ENCODE assay signal across 22 mouse cellular contexts in genomic region chr10:9095163-9095562, GRCm38 (mm10).
"Had no signal": no experiment of that assay in that cellular context is flagged by ENCODE, and none has a peak within 500 bp of the region (broad histone marks: within the 10 kb centered on the region; RNA-seq: fewer than 3 reads in every experiment).

No protein-coding gene starts in this region.

- H3K9ac ChIP-seq: limb, embryonic 13.5 days; liver, embryonic 12.5 days; liver, embryonic 15.5 days; neural tube, embryonic 12.5 days; neural tube, embryonic 15.5 days had no signal

- H3K36me3 ChIP-seq: limb, embryonic 10.5 days; limb, embryonic 13.5 days; liver, embryonic 12.5 days; liver, embryonic 15.5 days; neural tube, embryonic 12.5 days; neural tube, embryonic 15.5 days had no signal

- ATAC-seq: liver, embryonic 12.5 days had no signal

- H3K4me3 ChIP-seq: layer of hippocampus, adult 2 months; limb, embryonic 10.5 days; limb, embryonic 13.5 days; liver, embryonic 12.5 days; liver, embryonic 15.5 days; neural tube, embryonic 12.5 days; neural tube, embryonic 15.5 days had no signal

- H3K4me1 ChIP-seq: limb, embryonic 10.5 days; liver, embryonic 12.5 days; liver, embryonic 15.5 days; neural tube, embryonic 12.5 days; neural tube, embryonic 15.5 days had no signal

- H3K4me2 ChIP-seq: limb, embryonic 13.5 days; liver, embryonic 12.5 days; liver, embryonic 15.5 days; neural tube, embryonic 12.5 days; neural tube, embryonic 15.5 days had no signal

- H3K9me3 ChIP-seq: limb, embryonic 10.5 days; limb, embryonic 13.5 days; liver, embryonic 12.5 days; liver, embryonic 15.5 days; neural tube, embryonic 12.5 days; neural tube, embryonic 15.5 days had no signal

- H3K27ac ChIP-seq: layer of hippocampus, adult 2 months; limb, embryonic 10.5 days; limb, embryonic 13.5 days; liver, embryonic 12.5 days; liver, embryonic 15.5 days; neural tube, embryonic 12.5 days; neural tube, embryonic 15.5 days; stomach, postnatal 0 days had no signal

- DNase-seq: kidney, adult 11 months; kidney, postnatal 25 days; layer of hippocampus, adult 9-11 months; liver; lung, adult 2 months; lung, postnatal 14 days; lung, postnatal 4 days; midbrain, embryonic 14.5 days; right cerebral cortex, adult 18-20 months; right cerebral cortex, postnatal 14 days; right cerebral cortex, postnatal 4 days; thymus, adult 2 months; thymus, postnatal 14 days; thymus, postnatal 4 days had no signal

- H3K27me3 ChIP-seq: limb, embryonic 13.5 days; liver, embryonic 12.5 days; liver, embryonic 15.5 days; neural tube, embryonic 12.5 days; neural tube, embryonic 15.5 days had no signal
